Mouse (Mus musculus) hindbrain, embryonic 15.5 days (tissue): ENCODE measurements around the gene Vmn1r125. TPM values are rescaled to one million over a fixed set of nuclear protein-coding genes. Genes with fewer than 3 reads are reported as not detected.
"Not testable (repeated sequence)": the region's sequence is repeated elsewhere in the genome, so short reads cannot be mapped to it uniquely, and the experiment has no call there.

ENCODE experiments used
- ATAC-seq: fragments of 200-750 bp; cut with Nextera tagmentation; 2 replicates; pipeline ENCODE4 v1.8.0; 2017; ENCODE audit warnings: low read depth, moderate number of reproducible peaks, moderate TSS enrichment; ENCODE audit not compliant: low FRiP score
- H3K27ac ChIP-seq: fragments of 300-500 bp; sonication (generic); replicated peaks from 2 replicates; pipeline ENCODE4 v1.5.1; 2015; ENCODE audit warnings: mild to moderate bottlenecking, inconsistent platforms
- H3K27me3 ChIP-seq: fragments of 300-500 bp; sonication (generic); 2 replicates; pipeline ENCODE4 v1.6.1; 2015; ENCODE audit warnings: control low read depth, inconsistent platforms
- H3K36me3 ChIP-seq: fragments of 300-500 bp; sonication (generic); 2 replicates; pipeline ENCODE4 v1.6.1; 2015; ENCODE audit warnings: control low read depth, inconsistent platforms
- H3K4me1 ChIP-seq: fragments of 300-500 bp; sonication (generic); replicated peaks from 2 replicates; pipeline ENCODE4 v1.6.1; 2015; ENCODE audit warnings: control low read depth, inconsistent platforms
- H3K4me2 ChIP-seq: fragments of 300-500 bp; sonication (generic); 2 replicates; pipeline ENCODE4 v1.6.1; 2015; ENCODE audit warnings: moderate library complexity, mild to moderate bottlenecking, inconsistent platforms
- H3K4me3 ChIP-seq: fragments of 300-500 bp; sonication (generic); 2 replicates; pipeline ENCODE4 v1.5.1; 2015; ENCODE audit warnings: mild to moderate bottlenecking, inconsistent platforms
- H3K9ac ChIP-seq: fragments of 300-500 bp; sonication (generic); 2 replicates; pipeline ENCODE4 v1.6.1; 2015; ENCODE audit warnings: inconsistent platforms
- H3K9me3 ChIP-seq: fragments of 300-500 bp; sonication (generic); 2 replicates; pipeline ENCODE4 v1.6.1; 2016; ENCODE audit warnings: control low read depth, inconsistent platforms
- WGBS: fragments of 180-500 bp; shearing (Covaris S2); methylation state at CpG from one replicate; pipeline ENCODE4 v1.1.7; 2015; 5-methylcytosine and 5-hydroxymethylcytosine counted together
- polyA plus RNA-seq: library from polyadenylated mRNA; unstranded; fragments of >200 nt; fragmentation: Nextera tagmentation; extraction: Ambion mirVana; gene quantifications from 2 replicates; pipeline ENCODE4 v1.2.1, GENCODE M21; 2015

The Vmn1r125 gene
- not detected in 2 replicates for polyA plus RNA-seq

- H3K9ac ChIP-seq, H3K4me3 ChIP-seq, H3K27me3 ChIP-seq, H3K27ac ChIP-seq, ATAC-seq, H3K4me1 ChIP-seq, H3K36me3 ChIP-seq, H3K4me2 ChIP-seq, H3K9me3 ChIP-seq: not testable (repeated sequence)
- WGBS, result 76% methylated on average over 3 of the region's 3 CpGs
Measured at GRCm38 (mm10) chr7:21271879-21272278, at the start of gene Vmn1r125. Gene Vmn1r125, plus strand, starts transcription at chr7:21272179.

DNA sequence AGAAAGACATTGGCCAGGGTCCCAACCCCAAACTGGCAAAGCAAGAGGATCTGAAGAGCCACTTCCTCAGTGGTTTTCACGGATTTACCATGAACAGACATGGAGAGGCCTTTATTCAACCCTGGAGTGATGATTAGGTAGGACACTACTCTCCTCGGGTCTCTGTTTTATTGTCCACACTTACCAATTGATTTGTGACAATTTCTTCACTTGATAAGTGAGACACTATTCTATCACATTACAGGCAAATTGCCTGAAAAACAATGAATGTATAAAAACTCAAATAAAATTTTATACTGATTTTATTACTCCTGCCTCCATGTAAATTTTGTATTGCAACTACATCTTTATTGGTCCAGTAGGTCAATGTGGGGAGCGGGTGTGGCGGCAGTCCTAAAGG is 11.5 kb upstream of the Vmn1r125 start, which contains the start of gene Vmn1r124:
Gene Vmn1r124, minus strand, starts transcription at position 101 of the 400 bp plus-strand sequence.
- H3K9me3 ChIP-seq, H3K9ac ChIP-seq, H3K27ac ChIP-seq, H3K36me3 ChIP-seq, ATAC-seq, H3K4me2 ChIP-seq, H3K27me3 ChIP-seq, H3K4me1 ChIP-seq, H3K4me3 ChIP-seq: not testable (repeated sequence)
- 76% methylated on average over 4 of the region's 4 CpGs for WGBS

DNA sequence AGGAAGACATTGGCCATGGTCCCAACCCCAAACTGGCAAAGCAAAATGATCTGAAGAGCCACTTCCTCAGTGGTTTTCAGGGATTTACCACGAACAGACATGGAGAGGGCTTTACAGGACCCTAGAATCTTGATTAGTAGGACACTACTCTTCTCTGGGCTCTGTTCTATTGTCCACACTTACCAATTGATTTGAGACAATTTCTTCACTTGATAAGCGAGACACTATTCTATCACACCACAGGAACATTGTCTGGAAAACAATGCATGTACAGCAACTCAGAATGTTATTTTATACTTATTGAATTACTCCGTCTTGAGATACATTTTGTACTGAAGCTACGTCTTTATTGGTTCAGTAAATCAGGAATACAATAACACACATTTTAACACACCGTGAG is 29.4 kb downstream of the Vmn1r125 start, which contains the start of gene Vmn1r126:
Gene Vmn1r126, minus strand, starts transcription at position 101 of the 400 bp plus-strand sequence.
- not testable (repeated sequence) for H3K4me1 ChIP-seq, H3K9me3 ChIP-seq, H3K36me3 ChIP-seq, H3K4me2 ChIP-seq, H3K27ac ChIP-seq, H3K4me3 ChIP-seq, H3K9ac ChIP-seq, H3K27me3 ChIP-seq, ATAC-seq
- WGBS, result no CpG with 5 or more reads among the region's 5 CpGs

GRCm38 (mm10) chr7:21319761-21320160 is 47.8 kb downstream of the Vmn1r125 start, which contains the start of gene Vmn1r127:
Gene Vmn1r127, minus strand, starts transcription at chr7:21319861.
- WGBS, result no CpG with 5 or more reads among the region's 3 CpGs
- H3K9ac ChIP-seq, H3K9me3 ChIP-seq, H3K4me3 ChIP-seq, H3K36me3 ChIP-seq, H3K4me2 ChIP-seq, H3K4me1 ChIP-seq, ATAC-seq, H3K27me3 ChIP-seq, H3K27ac ChIP-seq: not testable (repeated sequence)

Other genes starting within 250 kb of the Vmn1r125 start
- gene Vmn1r120, start 218.4 kb upstream of the Vmn1r125 start, polyA plus RNA-seq, result not detected in 2 replicates
- not detected in 2 replicates for gene Vmn1r121, start 173.7 kb upstream of the Vmn1r125 start, polyA plus RNA-seq
- gene Vmn1r122, start 138.1 kb upstream of the Vmn1r125 start, polyA plus RNA-seq, result not detected in 2 replicates
- not detected in 2 replicates for gene Vmn1r123, start 110.0 kb upstream of the Vmn1r125 start, polyA plus RNA-seq
- gene Gm5157, start 81.8 kb upstream of the Vmn1r125 start, polyA plus RNA-seq, result not detected in 2 replicates
- gene Vmn1r124, start 11.6 kb upstream of the Vmn1r125 start, polyA plus RNA-seq, result not detected in 2 replicates
- not detected in 2 replicates for gene Vmn1r126, start 29.3 kb downstream of the Vmn1r125 start, polyA plus RNA-seq
- not detected in 2 replicates for gene Vmn1r127, start 47.7 kb downstream of the Vmn1r125 start, polyA plus RNA-seq
- gene Vmn1r128, start 77.2 kb downstream of the Vmn1r125 start, polyA plus RNA-seq, result not detected in 2 replicates
- gene Vmn1r129, start 89.1 kb downstream of the Vmn1r125 start, polyA plus RNA-seq, result not detected in 2 replicates
- not detected in 2 replicates for gene Gm6882, start 160.6 kb downstream of the Vmn1r125 start, polyA plus RNA-seq
- gene Vmn1r130, start 239.6 kb downstream of the Vmn1r125 start, polyA plus RNA-seq, result not detected in 2 replicates